Mouse (Mus musculus): Measurements from ENCODE around the gene Lrrc46.

The Lrrc46 gene

GRCm38 (mm10) chr11:97041022-97041899, at the start of gene Lrrc46, which contains the start of gene Mrpl10:
Gene Lrrc46 (minus strand): TSS chr11:97041407.
Gene Mrpl10 (plus strand): TSS chr11:97041560.
- peak; percentile 85 for DNase-seq

GRCm38 (mm10) chr11:97086365-97086764, 45.2 kb upstream of the Lrrc46 start:
- DNase-seq, result no peak

- DNase-seq, result no peak
Observed at GRCm38 (mm10) chr11:97084821-97085505, 43.8 kb upstream of the Lrrc46 start.

GRCm38 (mm10) chr11:97083401-97084140, 42.4 kb upstream of the Lrrc46 start:
- DNase-seq, result no peak

- peak; percentile 66 for DNase-seq
Observed at GRCm38 (mm10) chr11:97082977-97083376, 41.8 kb upstream of the Lrrc46 start.

GRCm38 (mm10) chr11:97080291-97080690, 39.1 kb upstream of the Lrrc46 start:
- no peak for DNase-seq

GRCm38 (mm10) chr11:97078751-97079150, 37.5 kb upstream of the Lrrc46 start:
- DNase-seq, result no peak

- no peak for DNase-seq
Observed at GRCm38 (mm10) chr11:97074235-97074634, 33.0 kb upstream of the Lrrc46 start.

- peak; percentile 50 for DNase-seq
Observed at GRCm38 (mm10) chr11:97072533-97072932, 31.3 kb upstream of the Lrrc46 start.

- DNase-seq, result no peak
Observed at GRCm38 (mm10) chr11:97071129-97071528, 29.9 kb upstream of the Lrrc46 start.

GRCm38 (mm10) chr11:97069770-97070169, 28.6 kb upstream of the Lrrc46 start:
- no peak for DNase-seq

- no peak for DNase-seq
Observed at GRCm38 (mm10) chr11:97069333-97069732, 28.1 kb upstream of the Lrrc46 start.

- no peak for DNase-seq
Observed at GRCm38 (mm10) chr11:97066656-97067360, 25.6 kb upstream of the Lrrc46 start.

- DNase-seq, result no peak
Observed at GRCm38 (mm10) chr11:97065538-97066295, 24.5 kb upstream of the Lrrc46 start.

- no peak for DNase-seq
Observed at GRCm38 (mm10) chr11:97063921-97064295, 22.7 kb upstream of the Lrrc46 start.

GRCm38 (mm10) chr11:97063274-97063920, 22.2 kb upstream of the Lrrc46 start:
- DNase-seq, result no peak

- peak; percentile 61 for DNase-seq
Observed at GRCm38 (mm10) chr11:97052219-97052646, 11.0 kb upstream of the Lrrc46 start.

GRCm38 (mm10) chr11:97050944-97051586, 9.9 kb upstream of the Lrrc46 start:
- no peak for DNase-seq

GRCm38 (mm10) chr11:97050216-97050943, 9.2 kb upstream of the Lrrc46 start, which contains the start of gene Osbpl7:
Gene Osbpl7 (plus strand): TSS chr11:97050628.
- DNase-seq, result peak; percentile 71
